In the genomic region with DNA sequence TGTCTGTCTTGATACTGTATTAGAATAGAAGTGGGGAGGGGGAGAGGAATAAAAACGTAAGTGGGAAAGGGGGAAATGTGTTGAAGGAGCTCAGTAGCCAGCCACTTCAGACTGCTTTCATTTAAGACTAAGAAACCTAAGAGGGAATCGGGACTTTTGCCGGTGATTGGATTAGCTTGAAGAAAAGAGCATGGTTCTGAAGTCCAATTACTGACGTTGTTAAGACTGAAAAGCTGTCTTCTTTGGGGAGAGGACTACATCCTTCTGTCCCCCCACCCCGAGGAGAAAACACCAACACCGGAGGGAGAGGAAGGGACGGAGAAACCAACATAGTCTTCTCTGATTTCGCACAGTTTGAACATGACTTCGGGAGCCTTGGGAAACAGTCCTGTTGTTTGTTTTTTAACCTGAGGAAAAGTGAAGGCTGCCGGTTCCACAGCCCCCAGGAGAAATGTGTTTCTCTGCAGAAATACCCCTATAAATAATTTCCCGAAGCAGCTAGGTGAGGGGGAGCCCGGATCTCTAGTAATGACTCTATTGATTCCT, we compare ENCODE assay signal across 8 mouse cellular contexts. TPM values are rescaled to one million over a fixed set of nuclear protein-coding genes. Genes with fewer than 3 reads are reported as not detected.
A peak's percentile ranks its signal among the peaks of the same experiment; 100 is the strongest.
DNase-seq lines count a peak whose midpoint lies in the region; ATAC-seq and TF ChIP-seq lines count a peak whose summit lies in the region.

No protein-coding gene starts in this region.

- no peak for TF ChIP-seq CTCF in lung, adult 2 months (IDR thresholded peaks at IDR 0.05; ENCODE audit: insufficient read depth, low read length)
- no peak for TF ChIP-seq CTCF in stomach, postnatal 0 days (IDR thresholded peaks at IDR 0.05; ENCODE audit: low read depth)

- H3K27me3 ChIP-seq in heart, embryonic 12.5 days (replicated peaks), result no peaks in the 10 kb centered on the region
- H3K27me3 ChIP-seq in liver, embryonic 12.5 days (replicated peaks), result no peaks in the 10 kb centered on the region
- H3K27me3 ChIP-seq in stomach, postnatal 0 days (ENCODE audit: control insufficient read depth, insufficient read depth, low read length), result no peaks in the 10 kb centered on the region

- peak overlapping the region; percentile 94 for H3K4me2 ChIP-seq in heart, embryonic 12.5 days
- H3K4me2 ChIP-seq in liver, embryonic 12.5 days, result peak overlapping the region; percentile 97
- H3K4me2 ChIP-seq in stomach, postnatal 0 days (replicated peaks; ENCODE audit: low read depth), result peak overlapping the region; percentile 97

- no peaks in the 10 kb centered on the region for H3K9me3 ChIP-seq in heart, embryonic 12.5 days (replicated peaks)
- no peaks in the 10 kb centered on the region for H3K9me3 ChIP-seq in liver, embryonic 12.5 days (replicated peaks)
- H3K9me3 ChIP-seq in stomach, postnatal 0 days (ENCODE audit: control insufficient read depth, low read length), result no peaks in the 10 kb centered on the region

- TF ChIP-seq EP300 in stomach, postnatal 0 days (optimal IDR thresholded peaks at IDR 0.05), result no peak

- DNase-seq in lung, adult 2 months, result peak; percentile 51
- DNase-seq in lung, adult 18-20 months, result no peak
- peak; percentile 37 for DNase-seq in brain, adult 2 months (ENCODE audit: low read depth, low spot score)
- DNase-seq in stomach, postnatal 0 days (ENCODE audit: low spot score), result no peak

- under 1% methylated on average over 12 of the region's 12 CpGs for WGBS in lung, adult 2 months
- WGBS in heart, embryonic 12.5 days, result 0% methylated on average over 12 of the region's 12 CpGs
- WGBS in liver, embryonic 12.5 days (ENCODE audit: insufficient replicate concordance), result under 1% methylated on average over 12 of the region's 12 CpGs
- 0% methylated on average over 12 of the region's 12 CpGs for WGBS in stomach, postnatal 0 days

- peak overlapping the region; percentile 82 for H3K9ac ChIP-seq in heart, embryonic 12.5 days
- H3K9ac ChIP-seq in liver, embryonic 12.5 days, result peak overlapping the region; percentile 74
- peak overlapping the region; percentile 69 for H3K9ac ChIP-seq in stomach, postnatal 0 days (ENCODE audit: low read length)

- TF ChIP-seq POLR2A in lung, adult 2 months (IDR thresholded peaks at IDR 0.05; ENCODE audit: borderline replicate concordance, extremely low read depth, low read depth, low read length), result no peak

- H3K36me3 ChIP-seq in heart, embryonic 12.5 days, result no peaks in the 10 kb centered on the region
- no peaks in the 10 kb centered on the region for H3K36me3 ChIP-seq in liver, embryonic 12.5 days
- no peaks in the 10 kb centered on the region for H3K36me3 ChIP-seq in stomach, postnatal 0 days (ENCODE audit: control insufficient read depth, insufficient read depth, low read length)

- peak overlapping the region; percentile 87 for H3K27ac ChIP-seq in heart, embryonic 12.5 days (ENCODE audit: poor library complexity, severe bottlenecking)
- peak overlapping the region; percentile 65 for H3K27ac ChIP-seq in liver, embryonic 12.5 days
- H3K27ac ChIP-seq in stomach, postnatal 0 days (replicated peaks), result peak overlapping the region; percentile 82

- H3K4me1 ChIP-seq in lung, adult 2 months (ENCODE audit: control insufficient read depth, insufficient read depth, low read length), result peaks cover 16% of the 10 kb centered on the region
- peaks cover 44% of the 10 kb centered on the region for H3K4me1 ChIP-seq in heart, embryonic 12.5 days (replicated peaks)
- peaks cover 38% of the 10 kb centered on the region for H3K4me1 ChIP-seq in liver, embryonic 12.5 days
- peaks cover 13% of the 10 kb centered on the region; the same call in 1 of the 2 replicates for H3K4me1 ChIP-seq in stomach, postnatal 0 days (replicated peaks; ENCODE audit: control insufficient read depth, insufficient read depth)

- no peak for ATAC-seq in heart, embryonic 12.5 days (ENCODE audit: insufficient number of reproducible peaks, low FRiP score)
- no peak for ATAC-seq in liver, embryonic 12.5 days
- ATAC-seq in stomach, postnatal 0 days (ENCODE audit: low FRiP score, low TSS enrichment), result no peak
- no peak for ATAC-seq in frontal cortex, adult (ENCODE audit: low TSS enrichment)
- ATAC-seq in megakaryocyte-erythroid progenitor cell, adult 5-6 weeks (replicated peaks; ENCODE audit: low FRiP score, low TSS enrichment, poor library complexity, severe bottlenecking), result no peak

- H3K4me3 ChIP-seq in lung, adult 2 months (replicated peaks; ENCODE audit: extremely low read depth, low read depth, low read length), result peak overlapping the region; percentile 90
- H3K4me3 ChIP-seq in heart, embryonic 12.5 days, result peak overlapping the region; percentile 67
- peak overlapping the region; percentile 71 for H3K4me3 ChIP-seq in liver, embryonic 12.5 days
- H3K4me3 ChIP-seq in stomach, postnatal 0 days (ENCODE audit: low read depth, low read length), result peak overlapping the region; percentile 66

RNA-seq across cellular contexts. Expression of a gene that starts 0.6 kb away (rescaled TPM):
- 16.7 and 17.1 TPM in 2 replicates for polyA plus RNA-seq in lung, adult 2 months (2012; rRNA removed)
- 11.6 and 12.3 TPM in 2 replicates for polyA plus RNA-seq in heart, embryonic 12.5 days (2016; fragmentation: Nextera tagmentation; extraction: Ambion mirVana)
- 1.6 and 1.7 TPM in 2 replicates for polyA plus RNA-seq in liver, embryonic 12.5 days (2016; fragmentation: Nextera tagmentation; extraction: Ambion mirVana)
- polyA plus RNA-seq in stomach, postnatal 0 days (2015; fragmentation: Nextera tagmentation; extraction: Ambion mirVana), result 4.0 and 4.3 TPM in 2 replicates
- 0.45 and 1.2 TPM in 2 replicates for total RNA-seq in megakaryocyte-erythroid progenitor cell, adult 5-6 weeks (2014; fragmentation: Nextera tagmentation)
- total RNA-seq in megakaryocyte-erythroid progenitor cell, adult 5-6 weeks (2017), result 0.53 and 1.2 TPM in 2 replicates

RNA-seq across cellular contexts. Expression of a gene that starts 50.4 kb away (rescaled TPM):
- polyA plus RNA-seq in lung, adult 2 months (2012; rRNA removed), result 10.7 and 17.8 TPM in 2 replicates
- polyA plus RNA-seq in heart, embryonic 12.5 days (2016; fragmentation: Nextera tagmentation; extraction: Ambion mirVana), result 8.5 and 9.5 TPM in 2 replicates
- 14.0 and 15.2 TPM in 2 replicates for polyA plus RNA-seq in liver, embryonic 12.5 days (2016; fragmentation: Nextera tagmentation; extraction: Ambion mirVana)
- polyA plus RNA-seq in stomach, postnatal 0 days (2015; fragmentation: Nextera tagmentation; extraction: Ambion mirVana), result 4.4 and 4.7 TPM in 2 replicates
- total RNA-seq in megakaryocyte-erythroid progenitor cell, adult 5-6 weeks (2014; fragmentation: Nextera tagmentation), result 31.2 and 36.8 TPM in 2 replicates
- 37.6 and 44.8 TPM in 2 replicates for total RNA-seq in megakaryocyte-erythroid progenitor cell, adult 5-6 weeks (2017)

RNA-seq across cellular contexts. Expression of a gene that starts 51.6 kb away (rescaled TPM):
- 0.43 and 1.2 TPM in 2 replicates for polyA plus RNA-seq in lung, adult 2 months (2012; rRNA removed)
- polyA plus RNA-seq in heart, embryonic 12.5 days (2016; fragmentation: Nextera tagmentation; extraction: Ambion mirVana), result 9.5 and 10.2 TPM in 2 replicates
- polyA plus RNA-seq in liver, embryonic 12.5 days (2016; fragmentation: Nextera tagmentation; extraction: Ambion mirVana), result 3.4 and 3.7 TPM in 2 replicates
- polyA plus RNA-seq in stomach, postnatal 0 days (2015; fragmentation: Nextera tagmentation; extraction: Ambion mirVana), result 6.5 and 7.2 TPM in 2 replicates
- total RNA-seq in megakaryocyte-erythroid progenitor cell, adult 5-6 weeks (2014; fragmentation: Nextera tagmentation), result 2.1 and 4.4 TPM in 2 replicates
- total RNA-seq in megakaryocyte-erythroid progenitor cell, adult 5-6 weeks (2017), result 3.1 and 9.8 TPM in 2 replicates

Comparison
In these comparisons a context has a peak if more than half of its experiments do, and no peak if none do; other contexts are left out.
1. DNase-seq: peak in lung, adult 2 months (single experiment) and brain, adult 2 months (single experiment); none in lung, adult 18-20 months (0 of 2) and stomach, postnatal 0 days (single experiment).
2. Peak in every context shown above with its lines, with median percentiles within 50 percentile points of each other: H3K4me3 ChIP-seq, H3K27ac ChIP-seq, H3K4me2 ChIP-seq and H3K9ac ChIP-seq.